Mouse (Mus musculus): ENCODE measurements at regions not wholly inside any gene's neighbourhood (a gene's known extent, or its start where the extent isn't known, plus 50 kb on each side); places are given as distances from the start of the nearest gene placed in this dataset.

- DNase-seq (ENCODE audit: low spot score in 2 of 2) = no peak
Observed at GRCm38 (mm10) chr14:9338220-9338619, 672.2 kb upstream of the 4930452B06Rik start.

GRCm38 (mm10) chr14:9337107-9337506 lies 671.1 kb upstream of the 4930452B06Rik start:
- DNase-seq (ENCODE audit: low spot score in 2 of 2) = no peak

DNA sequence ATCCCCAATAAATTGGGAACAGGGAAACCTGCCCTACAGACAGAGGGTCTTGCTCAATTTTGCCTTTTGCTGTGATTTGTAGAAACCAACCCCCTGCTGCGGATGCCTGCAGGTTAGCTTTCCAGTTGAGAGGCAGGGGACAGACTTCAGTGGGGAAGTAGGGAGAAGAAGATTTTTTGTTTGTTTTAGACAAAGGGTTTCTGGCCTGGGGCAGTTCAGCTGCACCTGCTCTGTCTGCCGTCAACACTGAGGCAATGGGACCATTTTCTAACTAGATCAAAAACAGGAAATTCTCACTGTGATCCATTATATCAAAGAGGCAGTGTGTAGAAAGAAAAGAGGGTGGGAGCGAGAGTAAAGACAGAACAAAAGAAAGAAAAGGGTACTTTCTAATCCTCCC lies 665.6 kb upstream of the 4930452B06Rik start:
- no peak for DNase-seq (ENCODE audit: low spot score in 2 of 2)

DNA sequence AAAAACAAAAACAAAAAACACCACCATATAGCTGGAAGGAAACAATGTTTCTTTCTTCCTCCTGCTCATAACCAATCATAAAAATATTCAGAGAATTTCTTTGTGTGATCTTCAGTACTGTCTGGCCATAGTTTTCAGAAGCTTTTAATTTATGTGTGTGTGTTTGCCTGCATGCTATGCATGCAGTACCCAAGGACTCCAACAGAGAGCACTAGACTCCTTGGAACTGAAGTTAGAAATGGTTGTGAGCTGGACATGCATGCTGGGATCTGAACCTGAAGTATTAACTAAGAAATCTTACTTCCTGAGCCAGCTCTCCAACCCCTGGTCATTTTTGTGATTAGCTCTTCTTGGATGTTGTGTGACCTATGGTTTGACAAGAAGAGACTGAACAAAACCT lies 664.7 kb upstream of the 4930452B06Rik start:
- no peak for DNase-seq (ENCODE audit: low spot score in 2 of 2)

- peak in 1 of 2 experiments; percentile 10 for DNase-seq (ENCODE audit: low spot score in 2 of 2)
Observed at GRCm38 (mm10) chr14:9329839-9330485, 663.9 kb upstream of the 4930452B06Rik start.

DNA sequence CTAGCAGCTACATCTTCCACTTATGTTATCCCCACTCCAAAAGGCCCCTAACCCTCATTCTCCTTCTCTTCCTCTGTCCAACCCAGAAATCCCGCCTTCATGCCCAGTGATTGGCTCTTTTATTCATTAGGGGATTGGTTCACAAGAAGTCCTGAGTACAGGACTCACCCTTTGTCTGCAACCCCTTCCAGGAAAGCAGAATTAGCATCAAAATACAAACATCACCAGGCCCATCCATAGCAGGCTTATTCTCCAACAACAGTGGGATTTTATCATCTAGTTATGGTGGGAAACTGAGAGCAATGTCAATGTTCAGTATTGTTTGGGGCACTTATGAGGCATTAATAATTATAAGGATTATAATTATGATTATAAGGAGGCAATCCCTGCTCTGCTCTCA lies 661.3 kb upstream of the 4930452B06Rik start:
- no peak for DNase-seq (ENCODE audit: low spot score in 2 of 2)

- no peak for DNase-seq (ENCODE audit: low spot score in 2 of 2)
Observed at GRCm38 (mm10) chr14:9319842-9320241, 653.8 kb upstream of the 4930452B06Rik start.

DNA sequence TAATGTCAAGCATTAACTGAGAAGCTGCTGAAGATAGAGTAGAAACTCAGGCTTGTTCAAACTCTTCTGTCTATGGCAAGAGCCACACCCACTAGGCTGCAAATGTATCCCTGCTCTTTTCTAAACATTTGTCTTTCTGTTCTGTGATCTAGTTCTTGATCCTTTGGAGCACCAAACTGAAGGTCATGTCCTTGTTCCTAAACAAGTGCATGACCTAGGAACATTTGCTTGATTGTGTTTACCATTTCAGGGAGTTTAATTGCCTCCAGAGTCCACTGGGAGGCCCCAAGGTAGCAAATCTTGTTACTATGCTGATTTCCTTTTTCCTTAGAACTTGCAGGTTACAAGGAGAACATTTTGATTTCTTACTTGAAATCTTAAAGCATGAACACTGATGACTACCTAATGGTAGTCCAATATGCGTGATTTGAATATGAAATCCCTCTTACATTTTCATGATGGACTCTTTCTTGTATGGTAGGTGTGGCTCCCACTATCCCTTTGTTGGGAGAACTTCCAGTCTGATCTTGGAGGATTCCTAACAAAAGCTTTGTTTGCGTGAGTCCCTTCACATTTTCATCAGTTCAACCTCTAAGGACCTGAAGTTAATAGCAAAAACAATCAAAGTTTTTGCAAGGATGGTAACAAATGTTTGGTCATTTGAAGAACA lies 652.9 kb upstream of the 4930452B06Rik start:
- DNase-seq (ENCODE audit: low spot score in 2 of 2) = no peak

GRCm38 (mm10) chr14:9315224-9315623 lies 649.2 kb upstream of the 4930452B06Rik start:
- DNase-seq (ENCODE audit: low spot score in 2 of 2) = no peak

GRCm38 (mm10) chr14:9296145-9296544 lies 630.1 kb upstream of the 4930452B06Rik start:
- DNase-seq (ENCODE audit: low spot score in 2 of 2) = no peak

- DNase-seq (ENCODE audit: low spot score in 2 of 2) = no peak
Observed at GRCm38 (mm10) chr14:9294555-9294954, 628.5 kb upstream of the 4930452B06Rik start.

GRCm38 (mm10) chr14:9288103-9288502 lies 622.1 kb upstream of the 4930452B06Rik start:
- DNase-seq (ENCODE audit: low spot score in 2 of 2) = no peak

DNA sequence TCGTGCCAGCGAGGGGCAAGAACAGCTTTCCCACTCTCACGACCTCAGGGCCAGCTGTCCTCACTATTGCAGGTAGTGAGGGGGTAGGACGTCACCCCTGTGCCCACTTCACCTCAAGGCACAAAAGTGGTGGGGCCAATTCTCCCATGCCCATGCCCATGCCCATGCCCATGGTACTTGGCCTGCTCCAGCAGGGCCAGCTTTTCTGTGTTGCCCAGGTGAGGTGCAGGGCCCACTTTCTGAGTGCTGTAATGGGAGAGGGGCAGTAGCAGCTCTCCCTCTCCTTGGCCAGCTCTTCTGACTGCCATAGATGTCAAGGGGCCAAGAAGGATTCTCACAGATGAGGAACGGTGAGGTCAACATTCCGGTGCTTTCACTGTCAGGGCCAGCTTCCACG lies 619.6 kb upstream of the 4930452B06Rik start:
- DNase-seq (ENCODE audit: low spot score in 2 of 2) = no peak

DNA sequence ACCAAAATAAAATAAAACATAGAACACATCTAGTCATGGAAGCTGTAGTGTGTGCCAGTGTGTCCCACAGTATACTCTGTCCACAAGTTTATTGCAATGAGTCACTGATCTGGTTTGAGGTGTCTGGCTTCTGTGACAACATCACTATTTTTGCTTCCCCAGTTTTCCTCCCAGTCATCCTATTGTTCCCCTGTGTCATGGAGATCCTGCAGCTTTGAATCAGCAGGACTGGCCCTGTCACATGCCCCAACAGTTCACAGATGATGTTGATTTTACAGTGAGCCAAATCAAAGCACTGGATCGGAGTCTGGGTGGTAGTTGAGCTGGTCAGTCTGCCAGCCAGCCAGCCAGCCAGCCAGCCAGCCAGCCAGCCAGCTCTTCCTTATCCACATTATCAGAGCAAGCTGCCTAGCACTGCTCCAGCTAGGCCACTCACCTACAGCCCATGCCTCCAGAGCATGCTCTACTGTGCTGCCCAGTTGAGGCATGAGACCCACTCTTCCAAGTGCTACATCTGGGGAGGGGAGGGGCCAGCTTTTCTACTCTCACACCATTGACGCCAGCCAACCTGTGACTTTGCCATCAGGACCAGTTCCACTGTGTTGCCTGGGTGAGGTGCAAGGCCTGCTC lies 619.1 kb upstream of the 4930452B06Rik start:
- no peak for DNase-seq (ENCODE audit: low spot score in 2 of 2)

DNA sequence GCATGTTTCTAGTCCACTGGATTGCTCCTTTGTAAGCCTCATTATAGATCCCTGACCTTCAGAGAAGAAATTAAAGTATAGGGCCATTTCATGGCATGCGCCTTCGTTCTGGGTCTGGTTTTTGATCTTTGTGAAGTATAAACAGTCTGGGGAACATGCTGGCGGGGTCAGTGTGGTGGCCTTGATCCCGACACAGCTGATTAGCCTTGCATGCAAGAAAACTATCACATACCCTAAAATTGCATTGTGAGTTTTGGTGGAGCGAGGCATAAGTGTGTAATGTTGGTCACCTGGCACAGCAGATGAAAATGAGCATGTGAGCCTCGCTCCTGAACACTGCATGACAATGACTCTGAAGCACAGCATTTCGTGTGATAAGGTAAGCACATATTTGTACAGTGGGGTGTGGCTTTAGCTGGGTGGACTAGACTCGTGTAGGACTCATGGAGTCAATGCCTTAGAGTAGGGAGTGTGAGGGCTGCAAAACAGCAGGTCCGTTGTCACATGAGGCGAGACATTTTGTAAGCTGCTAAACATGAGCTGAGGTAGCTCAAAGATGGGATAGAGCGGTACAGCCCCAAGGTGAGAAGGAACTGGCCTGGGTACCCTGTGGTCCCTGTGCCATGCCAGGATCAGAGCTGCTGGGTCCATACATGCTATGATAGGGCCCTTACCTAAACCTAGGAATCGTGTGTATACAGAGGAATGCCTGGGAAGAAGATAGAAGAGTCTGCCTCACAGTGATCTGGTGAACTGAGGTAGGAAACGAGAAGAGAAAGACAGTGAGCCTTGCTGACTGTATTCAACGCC lies 601.4 kb upstream of the 4930452B06Rik start:
- DNase-seq (ENCODE audit: low spot score in 2 of 2) = no peak

GRCm38 (mm10) chr14:9252017-9252416 lies 586.0 kb upstream of the 4930452B06Rik start:
- DNase-seq (ENCODE audit: low spot score in 2 of 2) = no peak

DNA sequence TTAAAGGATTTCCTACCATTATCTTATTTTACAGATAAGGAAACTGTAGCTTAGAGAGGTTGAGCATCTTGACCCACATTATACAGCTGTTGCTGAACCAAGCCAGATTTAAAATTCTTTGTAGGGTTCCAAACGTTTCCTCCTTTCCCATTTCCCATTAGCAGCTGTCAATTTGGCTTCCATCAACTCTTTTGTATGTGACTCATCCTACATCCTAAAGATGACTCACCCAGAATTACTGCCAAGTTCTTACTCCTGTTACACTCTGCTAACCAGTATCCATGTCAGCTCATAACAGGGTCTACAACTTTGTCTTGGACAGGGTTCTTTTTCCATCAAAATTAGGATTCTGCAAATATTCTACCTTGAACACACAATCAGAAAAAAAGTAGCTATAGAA lies 579.2 kb upstream of the 4930452B06Rik start:
- no peak for DNase-seq (ENCODE audit: low spot score in 2 of 2)

DNA sequence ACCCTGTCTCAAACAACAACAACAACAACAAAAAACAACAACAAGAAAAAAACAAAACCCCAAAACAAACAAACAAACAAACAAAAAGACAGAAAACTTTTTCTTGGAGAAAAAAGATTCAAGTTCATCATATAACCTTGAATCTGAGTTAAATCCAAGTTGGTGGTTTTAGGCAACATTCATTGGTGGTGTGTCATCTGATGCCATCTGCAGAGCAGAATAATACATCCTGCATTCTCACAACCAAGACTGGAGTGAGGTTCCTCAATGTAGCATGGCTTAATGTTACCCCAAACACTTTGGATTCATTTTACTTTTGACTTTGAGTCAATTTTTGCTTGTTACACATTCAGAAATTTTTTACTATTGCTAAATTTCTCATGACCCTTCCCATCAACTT lies 577.3 kb upstream of the 4930452B06Rik start:
- no peak for DNase-seq (ENCODE audit: low spot score in 2 of 2)

- no peak for DNase-seq (ENCODE audit: low spot score in 2 of 2)
Observed at GRCm38 (mm10) chr14:9242118-9242517, 576.1 kb upstream of the 4930452B06Rik start.

DNA sequence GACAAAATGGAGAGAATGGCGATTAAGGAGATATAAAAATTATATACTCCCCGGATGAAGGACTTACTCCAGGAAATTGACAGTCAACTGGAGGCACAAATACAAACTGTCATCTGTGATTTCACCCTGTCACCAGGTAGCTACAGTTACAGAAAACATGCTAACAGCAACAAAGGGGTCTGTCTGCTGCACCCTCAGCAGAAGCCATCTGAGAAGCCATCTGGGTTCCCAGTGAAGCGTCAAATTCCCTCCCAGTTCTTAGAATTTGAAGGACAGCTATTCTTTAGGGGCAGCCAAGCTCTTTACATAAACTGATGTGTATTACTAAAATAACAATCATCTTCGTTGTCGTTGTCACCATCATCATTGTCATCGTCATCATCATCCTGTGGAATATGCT lies 561.6 kb upstream of the 4930452B06Rik start:
- DNase-seq (ENCODE audit: low spot score in 2 of 2) = no peak

- DNase-seq (ENCODE audit: low spot score in 2 of 2) = no peak
Observed at GRCm38 (mm10) chr14:9200246-9200645, 534.2 kb upstream of the 4930452B06Rik start.

DNA sequence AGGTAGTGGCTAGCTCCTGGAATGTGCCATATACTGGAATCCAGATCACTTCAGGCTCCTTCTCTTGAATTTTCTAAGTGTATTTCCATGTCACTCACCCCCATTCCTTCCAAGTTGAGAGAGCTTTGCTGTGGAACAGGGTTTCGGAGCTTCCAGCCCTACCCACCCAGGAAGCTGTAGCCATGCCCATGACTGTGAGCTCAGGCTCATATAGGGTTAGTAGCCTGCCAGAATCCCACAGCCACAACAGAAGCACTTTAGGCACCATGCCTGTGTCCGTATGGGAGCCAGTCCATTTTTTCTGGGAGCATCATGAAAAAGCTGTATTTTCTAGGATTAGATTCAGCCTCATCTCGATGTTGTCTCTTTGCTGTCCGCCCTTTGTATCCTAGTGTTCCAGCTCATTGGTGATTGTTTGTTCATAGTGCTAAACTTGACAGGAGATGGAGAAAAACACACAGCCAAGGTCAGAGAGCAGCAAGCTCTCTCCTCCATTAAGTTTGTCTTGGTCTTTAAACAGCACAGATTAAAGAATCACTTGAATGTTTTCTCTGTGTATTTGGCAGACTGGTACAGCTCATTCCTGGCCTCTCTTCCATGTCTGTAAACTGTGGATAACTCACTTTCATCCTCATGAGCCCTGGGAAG lies 526.2 kb upstream of the 4930452B06Rik start:
- DNase-seq (ENCODE audit: low spot score in 2 of 2) = no peak

All from frontal cortex, postnatal 14 days (tissue).